Mouse (Mus musculus): ENCODE measurements around the gene Chd6.

- TF ChIP-seq CHD2 (IDR thresholded peaks at IDR 0.05; ENCODE audit: low read length) (no peak), SIN3A (IDR thresholded peaks at IDR 0.05; ENCODE audit: low read length) (no peak), RAD21 (IDR thresholded peaks at IDR 0.05; ENCODE audit: low read depth, low read length) (no peak), ZNF384 (IDR thresholded peaks at IDR 0.05; ENCODE audit: low read depth, low read length) (no peak), MAX (IDR thresholded peaks at IDR 0.05; ENCODE audit: low read length) (no peak), MAZ (IDR thresholded peaks at IDR 0.05; ENCODE audit: low read depth, low read length) (no peak), ZKSCAN1 (IDR thresholded peaks at IDR 0.05; ENCODE audit: borderline replicate concordance, low read depth, low read length) (no peak), POLR2A (IDR thresholded peaks at IDR 0.05; ENCODE audit: low read depth, low read length) (no peak), CTCF (conservative IDR thresholded peaks at IDR 0.05 in 1 of 2, IDR thresholded peaks at IDR 0.05 in 1 of 2; ENCODE audit: low read depth in 2 of 2, low read length in 2 of 2) (no peak), NRF1 (IDR thresholded peaks at IDR 0.05; ENCODE audit: low read depth, low read length) (no peak), EP300 (IDR thresholded peaks at IDR 0.05; ENCODE audit: low read length) (no peak), HCFC1 (IDR thresholded peaks at IDR 0.05; ENCODE audit: low read depth, low read length) (no peak), MAFK (IDR thresholded peaks at IDR 0.05; ENCODE audit: insufficient replicate concordance, low read length) (no peak)
Observed at GRCm38 (mm10) chr2:160977248-160977647, 131.6 kb downstream of the Chd6 start.
